Mouse (Mus musculus) mammary gland, adult 2 months (tissue): ENCODE results near the gene Slc41a2. TPM values are rescaled to one million over a fixed set of nuclear protein-coding genes. Genes with fewer than 3 reads are reported as not detected.

ENCODE experiments used
- polyA plus RNA-seq: library from polyadenylated mRNA; depleted of rRNA; stranded (reverse); fragments of >200 nt; gene quantifications from 2 replicates; pipeline ENCODE4 v1.2.3, GENCODE M21; 2012; ENCODE audit warnings: low replicate concordance; rRNA removed

Slc41a2 gene
- 2.8 and 4.8 TPM in 2 replicates for polyA plus RNA-seq

DNA sequence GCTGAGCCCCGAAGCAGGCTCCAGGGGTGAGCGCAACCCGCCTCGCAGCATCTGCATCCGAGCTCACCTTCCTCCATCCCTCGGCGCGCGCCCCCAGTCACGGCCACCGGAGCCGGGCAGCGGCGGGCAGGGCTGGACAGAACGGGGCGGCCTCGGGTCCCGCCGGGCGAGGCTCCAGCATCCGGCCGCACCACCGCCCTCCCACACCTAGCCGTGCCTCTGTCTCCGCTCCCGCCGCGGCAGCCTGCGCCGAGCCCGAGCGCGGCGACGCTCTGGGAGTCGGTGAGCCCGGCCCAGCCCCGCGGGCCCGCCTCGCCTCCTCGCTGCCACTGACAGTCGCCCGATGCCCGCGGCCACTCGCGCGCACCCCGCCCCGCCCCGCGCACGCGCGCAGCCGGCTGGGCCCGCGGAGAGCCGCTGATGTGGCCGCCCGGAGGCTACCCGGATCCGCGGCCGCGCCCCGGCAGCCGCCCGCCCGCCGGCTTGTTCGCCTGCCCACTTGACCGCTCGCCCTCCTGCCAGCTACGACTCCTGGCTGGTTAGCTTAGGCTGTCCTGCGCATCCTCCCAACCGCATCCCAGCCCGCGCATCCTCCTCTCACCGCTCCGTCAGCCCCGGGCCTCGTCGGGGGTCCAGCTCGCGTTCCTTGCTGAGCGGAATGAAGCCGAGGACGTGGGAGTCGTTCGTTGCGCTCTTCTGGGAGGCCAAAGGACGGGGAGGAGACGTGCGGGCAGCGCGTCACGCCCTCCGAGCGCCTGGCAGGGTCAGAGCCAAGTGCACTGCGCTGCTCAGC is at the start of gene Slc41a2:
Gene Slc41a2 (minus strand): TSS at position 724 of the 793 bp plus-strand sequence.

DNA sequence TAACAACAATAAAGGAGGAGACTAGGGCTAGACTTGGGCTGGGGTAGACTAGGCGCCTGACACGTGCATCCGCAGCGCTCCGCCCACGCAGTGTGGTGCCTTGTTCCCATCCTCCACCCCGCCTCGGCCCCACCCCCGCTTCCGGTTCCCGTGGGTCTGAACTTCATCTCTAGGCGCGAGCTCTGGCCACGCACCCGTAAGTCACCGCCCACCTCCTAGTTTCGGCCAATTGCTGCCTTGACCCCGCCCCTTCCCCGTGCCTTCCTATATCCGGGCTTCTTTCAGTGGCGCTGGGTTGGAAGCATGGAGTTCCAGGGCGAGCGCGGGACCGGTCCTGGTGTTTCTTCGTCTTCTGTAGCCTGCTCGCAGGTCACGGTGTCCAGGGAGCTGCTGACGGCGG is 22.3 kb upstream of the Slc41a2 start, which contains the start of gene D10Wsu102e:
Gene D10Wsu102e (plus strand): TSS at position 266 of the 400 bp plus-strand sequence.

Other genes with a start within 250 kb of the Slc41a2 start
- 0.23 and 0.42 TPM in 2 replicates for gene D10Wsu102e, start 22.3 kb upstream of the Slc41a2 start, polyA plus RNA-seq
- 0.81 and 0.93 TPM in 2 replicates for gene Aldh1l2, start 196.3 kb upstream of the Slc41a2 start, polyA plus RNA-seq
- gene Washc4, start 205.9 kb upstream of the Slc41a2 start, polyA plus RNA-seq: 1.5 and 2.8 TPM in 2 replicates